Mouse (Mus musculus): ENCODE measurements around the gene Cyp26c1. TPM values are rescaled to one million over a fixed set of nuclear protein-coding genes. Genes with fewer than 3 reads are reported as not detected.

Gene Cyp26c1
- not detected for total RNA-seq (2022)

GRCm38 (mm10) chr19:37685281-37685680 lies at the start of gene Cyp26c1:
Cyp26c1 (plus strand) TSS chr19:37685581.
- DNase-seq (ENCODE audit: low spot score in 2 of 2), result no peak

GRCm38 (mm10) chr19:37647994-37648393 lies 37.4 kb upstream of the Cyp26c1 start:
- no peak for DNase-seq (ENCODE audit: low spot score in 2 of 2)

- DNase-seq (ENCODE audit: low spot score in 2 of 2), result no peak
These were observed 34.9 kb upstream of the Cyp26c1 start for GRCm38 (mm10) chr19:37650526-37650925.

- no peak for DNase-seq (ENCODE audit: low spot score in 2 of 2)
These were observed 31.4 kb upstream of the Cyp26c1 start for GRCm38 (mm10) chr19:37654012-37654411.

- no peak for DNase-seq (ENCODE audit: low spot score in 2 of 2)
These were observed 28.9 kb upstream of the Cyp26c1 start for GRCm38 (mm10) chr19:37656441-37656840.

GRCm38 (mm10) chr19:37665256-37665655 lies 20.1 kb upstream of the Cyp26c1 start:
- DNase-seq (ENCODE audit: low spot score in 2 of 2), result no peak

GRCm38 (mm10) chr19:37667855-37668594 lies 17.4 kb upstream of the Cyp26c1 start:
- no peak for DNase-seq (ENCODE audit: low spot score in 2 of 2)

- DNase-seq (ENCODE audit: low spot score in 2 of 2), result no peak
These were observed 16.7 kb upstream of the Cyp26c1 start for GRCm38 (mm10) chr19:37668657-37669056.

- no peak for DNase-seq (ENCODE audit: low spot score in 2 of 2)
These were observed 15.9 kb upstream of the Cyp26c1 start for GRCm38 (mm10) chr19:37669486-37669885.

GRCm38 (mm10) chr19:37673393-37673792 lies 12.0 kb upstream of the Cyp26c1 start:
- no peak for DNase-seq (ENCODE audit: low spot score in 2 of 2)

- DNase-seq (ENCODE audit: low spot score in 2 of 2), result no peak
These were observed 966 bp downstream of the Cyp26c1 start for GRCm38 (mm10) chr19:37686347-37686746.

GRCm38 (mm10) chr19:37686941-37687850 lies 1.8 kb downstream of the Cyp26c1 start:
- no peak for DNase-seq (ENCODE audit: low spot score in 2 of 2)

- no peak for DNase-seq (ENCODE audit: low spot score in 2 of 2)
These were observed 4.1 kb downstream of the Cyp26c1 start for GRCm38 (mm10) chr19:37689478-37689877.

- DNase-seq (ENCODE audit: low spot score in 2 of 2), result no peak
These were observed 5.3 kb downstream of the Cyp26c1 start for GRCm38 (mm10) chr19:37690716-37691115.

- DNase-seq (ENCODE audit: low spot score in 2 of 2), result no peak
These were observed 7.5 kb downstream of the Cyp26c1 start for GRCm38 (mm10) chr19:37692879-37693278.

GRCm38 (mm10) chr19:37695146-37695545 lies 9.8 kb downstream of the Cyp26c1 start:
- DNase-seq (ENCODE audit: low spot score in 2 of 2), result no peak

- DNase-seq (ENCODE audit: low spot score in 2 of 2), result no peak
These were observed 10.6 kb downstream of the Cyp26c1 start for GRCm38 (mm10) chr19:37695762-37696602.

- DNase-seq (ENCODE audit: low spot score in 2 of 2), result no peak
These were observed 11.4 kb downstream of the Cyp26c1 start for GRCm38 (mm10) chr19:37696603-37697334.

GRCm38 (mm10) chr19:37697335-37697636 lies 11.9 kb downstream of the Cyp26c1 start:
- no peak for DNase-seq (ENCODE audit: low spot score in 2 of 2)

- DNase-seq (ENCODE audit: low spot score in 2 of 2), result no peak
These were observed 12.4 kb downstream of the Cyp26c1 start, which contains the start of gene Cyp26a1 for GRCm38 (mm10) chr19:37697651-37698272. Cyp26a1 (plus strand) TSS chr19:37697798.
